ENCODE assay signal across 15 mouse cellular contexts in genomic region chr10:95095847-95096246, GRCm38 (mm10).
"Had no signal": no experiment of that assay in that cellular context is flagged by ENCODE, and none has a peak within 500 bp of the region (broad histone marks: within the 10 kb centered on the region; RNA-seq: fewer than 3 reads in every experiment).

No protein-coding gene starts in this region.

- H3K27me3 ChIP-seq: neural tube, embryonic 12.5 days; neural tube, embryonic 13.5 days; stomach, embryonic 15.5 days had no signal

- H3K27ac ChIP-seq: neural tube, embryonic 12.5 days; neural tube, embryonic 13.5 days; stomach, embryonic 15.5 days; stomach, postnatal 0 days had no signal

- H3K4me2 ChIP-seq: neural tube, embryonic 12.5 days; neural tube, embryonic 13.5 days; stomach, embryonic 15.5 days had no signal

- H3K9ac ChIP-seq: neural tube, embryonic 12.5 days; neural tube, embryonic 13.5 days; stomach, embryonic 15.5 days had no signal

- H3K36me3 ChIP-seq: neural tube, embryonic 12.5 days; neural tube, embryonic 13.5 days; stomach, embryonic 15.5 days had no signal

- H3K4me1 ChIP-seq: stomach, embryonic 15.5 days had no signal

- DNase-seq: retina, postnatal 1 day; right cerebral cortex, adult 18-20 months; right cerebral cortex, postnatal 25 days; right cerebral cortex, postnatal 4 days; spleen, adult 18-20 months; thymus, adult 18-20 months; thymus, adult 2 months; thymus, postnatal 14 days; thymus, postnatal 25 days; thymus, postnatal 36 days; thymus, postnatal 4 days had no signal

- H3K9me3 ChIP-seq: neural tube, embryonic 12.5 days; neural tube, embryonic 13.5 days; stomach, embryonic 15.5 days had no signal

- H3K4me3 ChIP-seq: neural tube, embryonic 12.5 days; neural tube, embryonic 13.5 days; stomach, embryonic 15.5 days had no signal
